Mouse (Mus musculus): ENCODE data around the gene Decr2. TPM values are rescaled to one million over a fixed set of nuclear protein-coding genes. Genes with fewer than 3 reads are reported as not detected.

Decr2 gene
- polyA plus RNA-seq, 1 experiment from 2014 or later = 21.0 TPM

- Histone ChIP-seq H3K27ac (replicated peaks; ENCODE audit: low read depth, low read length) (no peak overlapping the region), H3K9me3 (ENCODE audit: control insufficient read depth, low read length) (no peaks in the 10 kb centered on the region), H3K4me3 (replicated peaks; ENCODE audit: low read depth, low read length) (no peak overlapping the region), H3K27me3 (ENCODE audit: control insufficient read depth, insufficient read depth, low read length) (no peaks in the 10 kb centered on the region), H3K9ac (replicated peaks; ENCODE audit: low read length) (no peak overlapping the region), H3K36me3 (ENCODE audit: control insufficient read depth, insufficient read depth, low read length) (peaks cover 50% of the 10 kb centered on the region), H3K4me1 (ENCODE audit: control insufficient read depth, insufficient read depth, low read length) (peaks cover 9% of the 10 kb centered on the region), H3K4me2 (ENCODE audit: low read length) (no peak overlapping the region)
- 92% methylated on average over 10 of the region's 10 CpGs for WGBS
- no peak for DNase-seq
- ATAC-seq (ENCODE audit: low FRiP score, low TSS enrichment) = no peak
These were observed 35.1 kb upstream of the Decr2 start for GRCm38 (mm10) chr17:26125226-26125625.

- no peak for ATAC-seq (ENCODE audit: low FRiP score, low TSS enrichment)
- H3K4me2 ChIP-seq (ENCODE audit: low read length) = peak overlapping the region; percentile 86
- H3K36me3 ChIP-seq (ENCODE audit: control insufficient read depth, insufficient read depth, low read length) = peaks cover 43% of the 10 kb centered on the region
- H3K9ac ChIP-seq (replicated peaks; ENCODE audit: low read length) = no peak overlapping the region
- peaks cover 9% of the 10 kb centered on the region for H3K4me1 ChIP-seq (ENCODE audit: control insufficient read depth, insufficient read depth, low read length)
- WGBS = 90% methylated on average over 7 of the region's 7 CpGs
- H3K27me3 ChIP-seq (ENCODE audit: control insufficient read depth, insufficient read depth, low read length) = no peaks in the 10 kb centered on the region
- no peak overlapping the region for H3K27ac ChIP-seq (replicated peaks; ENCODE audit: low read depth, low read length)
- DNase-seq = no peak
- H3K4me3 ChIP-seq (replicated peaks; ENCODE audit: low read depth, low read length) = peak overlapping the region; percentile 90
- no peaks in the 10 kb centered on the region for H3K9me3 ChIP-seq (ENCODE audit: control insufficient read depth, low read length)
These were observed 34.4 kb upstream of the Decr2 start for GRCm38 (mm10) chr17:26124560-26124959.

- Histone ChIP-seq H3K9ac (replicated peaks; ENCODE audit: low read length) (peak within 1 kb of the TSS; percentile 73), H3K27ac (replicated peaks; ENCODE audit: low read depth, low read length) (0 out of 2 replicates have a peak within 1 kb of the TSS, but pooled peaks have one; percentile 41), H3K4me1 (ENCODE audit: control insufficient read depth, insufficient read depth, low read length) (peaks cover 9% of the 10 kb centered on the region), H3K4me3 (replicated peaks; ENCODE audit: low read depth, low read length) (peak within 1 kb of the TSS; percentile 90), H3K36me3 (ENCODE audit: control insufficient read depth, insufficient read depth, low read length) (peaks cover 31% of the 10 kb centered on the region), H3K9me3 (ENCODE audit: control insufficient read depth, low read length) (no peaks in the 10 kb centered on the region), H3K4me2 (ENCODE audit: low read length) (peak within 1 kb of the TSS; percentile 86), H3K27me3 (ENCODE audit: control insufficient read depth, insufficient read depth, low read length) (0 out of 2 replicates have a peak, but pooled peaks cover 5% of the 10 kb centered on the region)
- peak; percentile 92 for ATAC-seq (ENCODE audit: low FRiP score, low TSS enrichment)
- WGBS = 0% methylated on average over 32 of the region's 32 CpGs
- peak; percentile 99 for DNase-seq
These were observed 33.1 kb upstream of the Decr2 start, which contains the start of gene Mrpl28 for GRCm38 (mm10) chr17:26123267-26123684. Gene Mrpl28 (plus strand): TSS chr17:26123500.

GRCm38 (mm10) chr17:26122431-26123140 is 32.4 kb upstream of the Decr2 start:
- no peak overlapping the region for H3K4me3 ChIP-seq (replicated peaks; ENCODE audit: low read depth, low read length)
- ATAC-seq (ENCODE audit: low FRiP score, low TSS enrichment) (no peak), DNase-seq (no peak)
- WGBS = 54% methylated on average over 5 of the region's 5 CpGs
- H3K36me3 ChIP-seq (ENCODE audit: control insufficient read depth, insufficient read depth, low read length) = peaks cover 24% of the 10 kb centered on the region
- H3K9ac ChIP-seq (replicated peaks; ENCODE audit: low read length) = no peak overlapping the region
- no peaks in the 10 kb centered on the region for H3K9me3 ChIP-seq (ENCODE audit: control insufficient read depth, low read length)
- no peak overlapping the region for H3K27ac ChIP-seq (replicated peaks; ENCODE audit: low read depth, low read length)
- no peak overlapping the region for H3K4me2 ChIP-seq (ENCODE audit: low read length)
- peaks cover 9% of the 10 kb centered on the region for H3K4me1 ChIP-seq (ENCODE audit: control insufficient read depth, insufficient read depth, low read length)
- 0 out of 2 replicates have a peak, but pooled peaks cover 5% of the 10 kb centered on the region for H3K27me3 ChIP-seq (ENCODE audit: control insufficient read depth, insufficient read depth, low read length)

GRCm38 (mm10) chr17:26119766-26120710 is 29.9 kb upstream of the Decr2 start:
- Histone ChIP-seq H3K4me2 (ENCODE audit: low read length) (no peak overlapping the region), H3K9ac (replicated peaks; ENCODE audit: low read length) (no peak overlapping the region), H3K9me3 (ENCODE audit: control insufficient read depth, low read length) (no peaks in the 10 kb centered on the region), H3K4me1 (ENCODE audit: control insufficient read depth, insufficient read depth, low read length) (peaks cover 9% of the 10 kb centered on the region), H3K4me3 (replicated peaks; ENCODE audit: low read depth, low read length) (no peak overlapping the region), H3K27ac (replicated peaks; ENCODE audit: low read depth, low read length) (no peak overlapping the region), H3K27me3 (ENCODE audit: control insufficient read depth, insufficient read depth, low read length) (peaks cover 22% of the 10 kb centered on the region), H3K36me3 (ENCODE audit: control insufficient read depth, insufficient read depth, low read length) (no peaks in the 10 kb centered on the region)
- ATAC-seq (ENCODE audit: low FRiP score, low TSS enrichment) = no peak; the same call in 1 of the 2 replicates
- peak; percentile 82 for DNase-seq
- 47% methylated on average over 33 of the region's 33 CpGs for WGBS

GRCm38 (mm10) chr17:26116503-26117258 is 26.5 kb upstream of the Decr2 start:
- H3K4me3 ChIP-seq (replicated peaks; ENCODE audit: low read depth, low read length) = no peak overlapping the region
- H3K27ac ChIP-seq (replicated peaks; ENCODE audit: low read depth, low read length) = no peak overlapping the region
- no peak overlapping the region for H3K4me2 ChIP-seq (ENCODE audit: low read length)
- 87% methylated on average over 17 of the region's 17 CpGs for WGBS
- peaks cover 5% of the 10 kb centered on the region for H3K4me1 ChIP-seq (ENCODE audit: control insufficient read depth, insufficient read depth, low read length)
- no peak overlapping the region for H3K9ac ChIP-seq (replicated peaks; ENCODE audit: low read length)
- DNase-seq (no peak), ATAC-seq (ENCODE audit: low FRiP score, low TSS enrichment) (no peak)
- peaks cover 41% of the 10 kb centered on the region for H3K27me3 ChIP-seq (ENCODE audit: control insufficient read depth, insufficient read depth, low read length)
- no peaks in the 10 kb centered on the region for H3K36me3 ChIP-seq (ENCODE audit: control insufficient read depth, insufficient read depth, low read length)
- no peaks in the 10 kb centered on the region for H3K9me3 ChIP-seq (ENCODE audit: control insufficient read depth, low read length)

- Histone ChIP-seq H3K36me3 (ENCODE audit: control insufficient read depth, insufficient read depth, low read length) (no peaks in the 10 kb centered on the region), H3K4me1 (ENCODE audit: control insufficient read depth, insufficient read depth, low read length) (peaks cover 5% of the 10 kb centered on the region), H3K4me2 (ENCODE audit: low read length) (no peak overlapping the region), H3K27me3 (ENCODE audit: control insufficient read depth, insufficient read depth, low read length) (peaks cover 48% of the 10 kb centered on the region), H3K27ac (replicated peaks; ENCODE audit: low read depth, low read length) (no peak overlapping the region), H3K4me3 (replicated peaks; ENCODE audit: low read depth, low read length) (no peak overlapping the region), H3K9me3 (ENCODE audit: control insufficient read depth, low read length) (no peaks in the 10 kb centered on the region), H3K9ac (replicated peaks; ENCODE audit: low read length) (no peak overlapping the region)
- no peak for ATAC-seq (ENCODE audit: low FRiP score, low TSS enrichment)
- DNase-seq = no peak
- 80% methylated on average over 3 of the region's 3 CpGs for WGBS
These were observed 25.9 kb upstream of the Decr2 start for GRCm38 (mm10) chr17:26115956-26116487.

All from midbrain, embryonic 14.5 days (tissue).